Mouse (Mus musculus): Measurements from ENCODE around the gene Grik2. TPM values are rescaled to one million over a fixed set of nuclear protein-coding genes. Genes with fewer than 3 reads are reported as not detected.
A peak's percentile ranks its signal among the peaks of the same experiment; 100 is the strongest.

The Grik2 gene
- total and polyA plus RNA-seq, 3 experiments: not detected

DNA sequence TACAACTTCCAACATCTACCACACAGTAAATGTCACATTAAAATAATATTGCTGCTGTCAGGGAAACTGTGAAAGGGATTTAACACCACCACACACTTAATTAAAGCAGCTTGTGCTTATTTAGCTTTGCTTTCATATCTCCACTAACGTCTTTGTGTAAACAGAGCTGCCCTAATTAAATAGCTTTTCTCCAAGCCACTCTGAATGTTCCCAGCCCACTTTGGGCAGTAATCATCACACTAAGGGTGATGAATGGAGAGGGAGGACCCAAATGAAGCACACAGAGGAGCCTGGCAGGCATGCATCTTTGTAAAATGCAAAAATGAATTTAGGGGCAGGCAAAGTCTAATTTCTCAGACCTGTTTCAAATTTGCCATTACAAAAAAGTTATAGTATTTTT lies 657.3 kb downstream of the Grik2 start:
- Histone ChIP-seq H3K79me2 (ENCODE audit: control insufficient read depth, insufficient read depth, low read length, poor library complexity) (no peaks in the 10 kb centered on the region), H3K9me3 (replicated peaks; ENCODE audit: insufficient read depth, low read length) (no peaks in the 10 kb centered on the region), H3K27me3 (ENCODE audit: control insufficient read depth in 1 of 2, insufficient read depth in 2 of 2, low read length in 2 of 2) (no peaks in the 10 kb centered on the region), H3K9ac (ENCODE audit: control insufficient read depth, low read depth, low read length, poor library complexity, severe bottlenecking) (no peak overlapping the region), H3K4me3 (ENCODE audit: control insufficient read depth in 1 of 2, insufficient read depth in 1 of 2, low read depth in 2 of 2, low read length in 2 of 2) (peak overlapping the region in 1 of 2 experiments; percentile 41; a peak in 1 of 4 replicates), H3K36me3 (ENCODE audit: control insufficient read depth in 1 of 2, insufficient read depth in 2 of 2, low read length in 2 of 2) (no peaks in the 10 kb centered on the region), H3K4me1 (ENCODE audit: control insufficient read depth in 1 of 2, insufficient read depth in 2 of 2, low read length in 2 of 2) (peaks cover 0 to 4% of the 10 kb centered on the region in 2 experiments; a peak in 1 of 4 replicates), H3K27ac (ENCODE audit: control insufficient read depth, low read depth, low read length) (no peak overlapping the region)
- TF ChIP-seq NELFE (IDR thresholded peaks at IDR 0.05; ENCODE audit: low read depth, low read length) (no peak), SMC3 (IDR thresholded peaks at IDR 0.05; ENCODE audit: low read depth, low read length) (no peak), EP300 (IDR thresholded peaks at IDR 0.05; ENCODE audit: low read depth in 1 of 2, low read length in 2 of 2) (no peak), ELF1 (IDR thresholded peaks at IDR 0.05; ENCODE audit: low read depth, low read length) (no peak)
- no peak for DNase-seq (ENCODE audit: low read depth, low spot score)

DNA sequence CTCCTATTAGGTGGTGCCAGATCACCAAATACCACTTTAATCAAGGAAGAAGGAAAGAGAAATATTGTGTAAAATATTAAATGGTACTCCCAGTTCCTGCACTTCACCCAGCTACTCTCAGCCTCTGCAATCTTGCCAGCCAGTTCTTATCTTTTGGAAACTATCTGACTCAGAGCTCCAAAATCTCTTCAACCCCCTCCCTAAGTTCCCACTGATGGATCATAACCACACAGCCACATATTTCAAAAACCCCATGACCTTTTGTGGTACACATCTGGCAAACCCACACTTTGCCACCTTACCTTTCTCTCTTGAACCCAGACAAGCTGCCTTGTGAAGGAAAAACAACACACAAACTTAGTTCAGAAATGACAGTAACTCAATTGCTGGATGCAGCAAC lies 738.2 kb downstream of the Grik2 start:
- Histone ChIP-seq H3K4me1 (ENCODE audit: control insufficient read depth in 1 of 2, insufficient read depth in 2 of 2, low read length in 2 of 2) (no peaks in the 10 kb centered on the region; a peak in 1 of 4 replicates), H3K4me3 (ENCODE audit: control insufficient read depth in 1 of 2, insufficient read depth in 1 of 2, low read depth in 2 of 2, low read length in 2 of 2) (peak overlapping the region in 1 of 2 experiments; percentile 75; a peak in 1 of 4 replicates), H3K9me3 (replicated peaks; ENCODE audit: insufficient read depth, low read length) (no peaks in the 10 kb centered on the region), H3K36me3 (ENCODE audit: control insufficient read depth in 1 of 2, insufficient read depth in 2 of 2, low read length in 2 of 2) (peaks cover 0 to 2% of the 10 kb centered on the region in 2 experiments; a peak in 2 of 4 replicates), H3K27ac (ENCODE audit: control insufficient read depth, low read depth, low read length) (no peak overlapping the region), H3K79me2 (ENCODE audit: control insufficient read depth, insufficient read depth, low read length, poor library complexity) (no peaks in the 10 kb centered on the region), H3K9ac (ENCODE audit: control insufficient read depth, low read depth, low read length, poor library complexity, severe bottlenecking) (no peak overlapping the region), H3K27me3 (ENCODE audit: control insufficient read depth in 1 of 2, insufficient read depth in 2 of 2, low read length in 2 of 2) (no peaks in the 10 kb centered on the region)
- no peak for DNase-seq (ENCODE audit: low read depth, low spot score)
- no peak for TF ChIP-seq MXI1 (IDR thresholded peaks at IDR 0.05; ENCODE audit: low read depth, low read length)
- peak; percentile 59 for TF ChIP-seq RCOR1 (IDR thresholded peaks at IDR 0.05; ENCODE audit: low read depth, low read length)

GRCm38 (mm10) chr10:49049391-49049790 lies 739.2 kb downstream of the Grik2 start:
- Histone ChIP-seq H3K36me3 (ENCODE audit: control insufficient read depth in 1 of 2, insufficient read depth in 2 of 2, low read length in 2 of 2) (peaks cover 0 to 2% of the 10 kb centered on the region in 2 experiments; a peak in 2 of 4 replicates), H3K27ac (ENCODE audit: control insufficient read depth, low read depth, low read length) (no peak overlapping the region), H3K4me1 (ENCODE audit: control insufficient read depth in 1 of 2, insufficient read depth in 2 of 2, low read length in 2 of 2) (no peaks in the 10 kb centered on the region; a peak in 1 of 4 replicates), H3K27me3 (ENCODE audit: control insufficient read depth in 1 of 2, insufficient read depth in 2 of 2, low read length in 2 of 2) (no peaks in the 10 kb centered on the region), H3K9me3 (replicated peaks; ENCODE audit: insufficient read depth, low read length) (no peaks in the 10 kb centered on the region), H3K4me3 (ENCODE audit: control insufficient read depth in 1 of 2, insufficient read depth in 1 of 2, low read depth in 2 of 2, low read length in 2 of 2) (peak overlapping the region; percentile 9 to 75; a peak in 3 of 4 replicates), H3K9ac (ENCODE audit: control insufficient read depth, low read depth, low read length, poor library complexity, severe bottlenecking) (peak overlapping the region; percentile 25), H3K79me2 (ENCODE audit: control insufficient read depth, insufficient read depth, low read length, poor library complexity) (no peaks in the 10 kb centered on the region)
- TF ChIP-seq ZKSCAN1 (IDR thresholded peaks at IDR 0.05; ENCODE audit: low read depth, low read length) (no peak), MAFK (IDR thresholded peaks at IDR 0.05; ENCODE audit: borderline replicate concordance, low read depth, low read length) (no peak), NELFE (IDR thresholded peaks at IDR 0.05; ENCODE audit: low read depth, low read length) (no peak), RCOR1 (IDR thresholded peaks at IDR 0.05; ENCODE audit: low read depth, low read length) (no peak), ZNF384 (IDR thresholded peaks at IDR 0.05; ENCODE audit: low read depth, low read length) (no peak), MYC (IDR thresholded peaks at IDR 0.05; ENCODE audit: low read depth, low read length) (no peak), TBP (IDR thresholded peaks at IDR 0.05; ENCODE audit: low read depth, low read length) (no peak), TCF12 (IDR thresholded peaks at IDR 0.05; ENCODE audit: low read depth, low read length) (no peak), JUND (IDR thresholded peaks at IDR 0.05; ENCODE audit: low read depth, low read length) (no peak), MEF2A (IDR thresholded peaks at IDR 0.05; ENCODE audit: extremely low read depth, insufficient replicate concordance, low read depth, low read length, poor library complexity, severe bottlenecking) (no peak), CTCF (IDR thresholded peaks at IDR 0.05 in 2 of 3, conservative IDR thresholded peaks at IDR 0.05 in 1 of 3; ENCODE audit: control insufficient read depth in 1 of 3, insufficient read depth in 1 of 3, low read depth in 2 of 3, low read length in 3 of 3, poor library complexity in 1 of 3, severe bottlenecking in 1 of 3) (no peak), NRF1 (IDR thresholded peaks at IDR 0.05; ENCODE audit: insufficient read depth, low read depth, low read length, poor library complexity, severe bottlenecking) (no peak)
- DNase-seq (ENCODE audit: low read depth, low spot score): no peak

All from MEL (cell line).